Mouse (Mus musculus) midbrain, embryonic 16.5 days (tissue): ENCODE data around the gene Cbarp. TPM values are rescaled to one million over a fixed set of nuclear protein-coding genes. Genes with fewer than 3 reads are reported as not detected.

Source experiments
- ATAC-seq: fragments of 200-750 bp; cut with Nextera tagmentation; 2 replicates; pipeline ENCODE4 v1.8.0; 2017; ENCODE audit warnings: moderate TSS enrichment
- H3K27ac ChIP-seq: fragments of 300-500 bp; sonication (generic); 2 replicates; pipeline ENCODE4 v1.5.1; 2014; ENCODE audit warnings: mild to moderate bottlenecking, low read length, mixed read lengths
- H3K27me3 ChIP-seq: fragments of 300-500 bp; sonication (generic); 2 replicates; pipeline ENCODE4 v1.6.1; 2014; ENCODE audit warnings: low read depth, low read length, mixed read lengths; ENCODE audit not compliant: control insufficient read depth, insufficient read depth
- H3K36me3 ChIP-seq: fragments of 300-500 bp; sonication (generic); 2 replicates; pipeline ENCODE4 v1.6.1; 2014; ENCODE audit warnings: mild to moderate bottlenecking, low read length, moderate library complexity, mixed read lengths; ENCODE audit not compliant: control insufficient read depth, insufficient read depth
- H3K4me1 ChIP-seq: fragments of 300-500 bp; sonication (generic); 2 replicates; pipeline ENCODE4 v1.6.1; 2014; ENCODE audit warnings: mild to moderate bottlenecking, low read length, mixed read lengths; ENCODE audit not compliant: control insufficient read depth, insufficient read depth
- H3K4me2 ChIP-seq: fragments of 300-500 bp; sonication (generic); 2 replicates; pipeline ENCODE4 v1.6.1; 2014; ENCODE audit warnings: mild to moderate bottlenecking, low read length, mixed read lengths
- H3K4me3 ChIP-seq: fragments of 300-500 bp; sonication (generic); 2 replicates; pipeline ENCODE4 v1.5.1; 2014; ENCODE audit warnings: low read depth, mild to moderate bottlenecking, low read length, moderate library complexity, mixed read lengths
- H3K9ac ChIP-seq: fragments of 300-500 bp; sonication (generic); 2 replicates; pipeline ENCODE4 v1.6.1; 2014; ENCODE audit warnings: low read depth, low read length, mixed read lengths
- H3K9me3 ChIP-seq: fragments of 300-500 bp; sonication (generic); replicated peaks from 2 replicates; pipeline ENCODE4 v1.6.1; 2014; ENCODE audit warnings: mild to moderate bottlenecking, low read length, mixed read lengths; ENCODE audit not compliant: control insufficient read depth, poor library complexity, severe bottlenecking
- WGBS: fragments of 180-500 bp; shearing (Covaris S2); extraction: QIAGEN DNeasy Blood & Tissue Kit; methylation state at CpG from one replicate; pipeline ENCODE4 v1.1.7; 2014; 5-methylcytosine and 5-hydroxymethylcytosine counted together
- polyA plus RNA-seq: library from polyadenylated mRNA; unstranded; fragments of >200 nt; fragmentation: Nextera tagmentation; extraction: Ambion mirVana; gene quantifications from 2 replicates; pipeline ENCODE4 v1.2.1, GENCODE M21; 2015

The Cbarp gene
- polyA plus RNA-seq, 1 experiment from 2014 or later: 81.6 TPM

DNA sequence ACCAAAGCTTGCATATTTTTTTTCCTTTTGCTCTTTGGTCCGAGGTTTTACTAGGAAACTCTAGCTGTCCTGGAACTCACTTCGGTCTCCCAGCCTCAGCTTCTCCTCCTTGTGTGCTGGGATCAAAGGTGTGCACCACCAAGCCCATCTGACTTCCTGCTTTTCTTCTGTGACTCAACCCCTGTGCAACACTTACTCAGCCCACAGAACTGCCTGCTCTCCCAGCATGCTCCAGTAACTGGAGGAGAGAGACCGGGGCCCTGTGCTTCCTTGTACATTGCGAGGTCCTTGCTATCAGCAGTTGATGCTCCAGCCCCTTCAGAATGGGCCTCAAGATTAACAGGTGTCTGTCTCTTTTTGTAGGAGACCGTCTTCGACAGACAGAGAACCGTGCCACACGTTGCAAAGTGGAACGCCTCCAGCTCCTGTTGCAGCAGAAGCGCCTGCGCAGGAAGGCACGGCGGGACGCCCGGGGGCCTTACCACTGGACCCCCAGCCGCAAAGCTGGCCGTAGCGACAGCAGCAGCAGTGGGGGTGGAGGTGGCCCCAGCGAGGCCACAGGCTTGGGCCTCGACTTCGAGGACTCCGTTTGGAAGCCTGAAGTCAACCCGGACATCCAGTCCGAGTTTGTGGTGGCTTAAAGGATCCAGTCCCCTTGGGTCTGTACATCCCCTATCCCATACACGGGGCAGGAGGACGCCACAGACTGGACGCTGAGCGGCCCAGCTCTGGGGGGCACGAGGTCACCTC is 15.5 kb upstream of the Cbarp start:
- Histone ChIP-seq H3K4me3 (no peak overlapping the region), H3K9ac (no peak overlapping the region), H3K36me3 (peaks cover 37% of the 10 kb centered on the region), H3K4me2 (no peak overlapping the region), H3K27me3 (no peaks in the 10 kb centered on the region), H3K4me1 (peaks cover 45% of the 10 kb centered on the region), H3K9me3 (no peaks in the 10 kb centered on the region), H3K27ac (peak overlapping the region; percentile 12)
- 83% methylated on average over 29 of the region's 29 CpGs for WGBS
- no peak for ATAC-seq

DNA sequence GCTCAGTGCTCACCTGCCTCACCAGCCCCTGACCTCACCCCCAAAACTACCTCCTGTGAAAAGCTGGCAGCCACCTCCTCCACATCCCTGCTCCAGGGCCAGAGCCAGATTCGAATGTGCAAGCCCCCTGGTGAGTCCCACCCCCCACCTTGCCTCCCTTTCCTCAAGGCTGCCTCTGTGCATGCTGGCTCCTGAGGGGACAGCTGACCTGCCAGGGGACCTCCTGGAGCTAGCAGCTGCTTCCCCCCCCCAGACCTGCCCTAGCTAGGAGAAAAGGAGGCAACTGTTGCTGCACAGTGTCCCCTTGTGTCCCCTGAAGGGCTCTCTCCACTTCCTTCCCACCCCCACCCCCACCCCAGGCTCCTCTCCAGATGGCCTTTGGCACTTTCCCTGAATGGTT is 14.6 kb upstream of the Cbarp start:
- 50% methylated on average over 1 of the region's 1 CpGs for WGBS
- H3K36me3 ChIP-seq: peaks cover 37% of the 10 kb centered on the region
- ATAC-seq: no peak
- H3K9ac ChIP-seq: no peak overlapping the region
- H3K27me3 ChIP-seq: no peaks in the 10 kb centered on the region
- H3K27ac ChIP-seq: peak overlapping the region; percentile 24; the same call in 1 of the 2 replicates
- no peak overlapping the region for H3K4me3 ChIP-seq
- H3K4me2 ChIP-seq: no peak overlapping the region
- H3K9me3 ChIP-seq: no peaks in the 10 kb centered on the region
- peaks cover 38% of the 10 kb centered on the region for H3K4me1 ChIP-seq

DNA sequence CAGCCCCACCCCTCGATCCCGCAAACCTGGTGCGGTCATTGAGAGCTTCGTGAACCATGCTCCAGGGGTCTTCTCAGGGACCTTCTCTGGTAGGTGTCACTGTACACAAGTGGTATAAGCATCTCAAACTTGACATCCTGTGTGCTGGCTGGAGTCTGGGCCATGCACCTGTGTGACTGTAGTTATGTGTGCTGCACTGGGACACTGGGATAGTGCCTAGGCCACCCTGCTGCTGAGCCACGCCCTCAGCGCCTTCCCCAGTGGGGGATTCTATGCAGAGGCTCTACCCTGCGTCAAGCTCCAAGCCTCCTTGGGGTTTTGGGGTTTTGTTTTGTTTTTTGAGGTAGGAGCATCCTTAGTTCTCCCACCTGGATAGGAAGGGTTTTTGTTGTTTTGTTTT is 13.7 kb upstream of the Cbarp start:
- Histone ChIP-seq H3K4me1 (peaks cover 34% of the 10 kb centered on the region), H3K4me2 (no peak overlapping the region), H3K27ac (no peak overlapping the region), H3K9me3 (no peaks in the 10 kb centered on the region), H3K36me3 (peaks cover 37% of the 10 kb centered on the region), H3K4me3 (no peak overlapping the region), H3K27me3 (no peaks in the 10 kb centered on the region), H3K9ac (peak overlapping the region; percentile 18; the same call in 1 of the 2 replicates)
- ATAC-seq: no peak
- WGBS: 66% methylated on average over 7 of the region's 7 CpGs

DNA sequence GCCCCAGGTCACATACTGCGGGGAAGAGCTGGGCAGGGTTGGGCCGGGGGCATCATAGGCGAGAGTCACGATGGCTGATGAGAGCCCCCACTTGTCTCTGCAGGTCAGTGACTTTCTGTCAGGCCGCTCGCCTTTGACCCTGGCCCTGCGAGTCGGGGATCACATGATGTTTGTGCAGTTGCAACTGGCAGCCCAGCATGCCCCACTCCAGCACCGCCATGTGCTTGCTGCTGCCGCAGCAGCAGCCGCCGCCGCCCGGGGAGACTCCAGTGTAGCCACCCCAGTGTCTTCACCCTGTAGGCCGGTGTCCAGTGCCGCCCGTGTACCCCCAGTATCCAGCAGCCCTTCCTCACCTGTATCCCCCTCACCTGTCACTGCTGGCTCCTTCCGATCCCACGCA is 13.1 kb upstream of the Cbarp start:
- H3K4me2 ChIP-seq: peak overlapping the region; percentile 99; the same call in 1 of the 2 replicates
- no peak overlapping the region for H3K4me3 ChIP-seq
- no peaks in the 10 kb centered on the region for H3K27me3 ChIP-seq
- peaks cover 28% of the 10 kb centered on the region for H3K4me1 ChIP-seq
- peak overlapping the region; percentile 58 for H3K27ac ChIP-seq
- peaks cover 37% of the 10 kb centered on the region for H3K36me3 ChIP-seq
- peak overlapping the region; percentile 99 for H3K9ac ChIP-seq
- 88% methylated on average over 19 of the region's 19 CpGs for WGBS
- no peak for ATAC-seq
- no peaks in the 10 kb centered on the region for H3K9me3 ChIP-seq

DNA sequence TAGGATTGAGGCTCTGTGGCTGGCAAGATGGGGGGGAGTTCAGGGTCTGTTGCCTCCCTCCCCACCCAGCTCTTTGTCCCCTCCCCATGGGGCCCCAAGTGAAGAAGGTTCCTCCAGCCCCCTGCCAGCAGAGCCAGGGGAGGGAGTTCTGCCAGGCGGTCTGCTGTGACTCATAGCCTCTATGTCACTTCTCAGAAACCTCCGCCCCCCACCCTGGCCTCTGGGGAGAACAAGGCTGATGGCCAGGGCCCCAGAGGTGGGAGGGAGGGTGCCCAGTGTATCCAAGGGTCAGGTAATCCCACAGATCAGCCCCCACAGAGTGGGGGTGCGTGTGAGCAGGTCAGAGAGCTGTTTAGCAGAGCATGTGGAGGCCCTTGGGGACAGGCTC is 12.2 kb upstream of the Cbarp start:
- H3K4me1 ChIP-seq: peaks cover 28% of the 10 kb centered on the region
- no peak for ATAC-seq
- 32% methylated on average over 3 of the region's 3 CpGs for WGBS
- peak overlapping the region; percentile 99 for H3K9ac ChIP-seq
- H3K27me3 ChIP-seq: no peaks in the 10 kb centered on the region
- H3K9me3 ChIP-seq: no peaks in the 10 kb centered on the region
- peaks cover 37% of the 10 kb centered on the region for H3K36me3 ChIP-seq
- H3K4me3 ChIP-seq: peak overlapping the region; percentile 93
- H3K4me2 ChIP-seq: peak overlapping the region; percentile 99
- peak overlapping the region; percentile 100 for H3K27ac ChIP-seq

DNA sequence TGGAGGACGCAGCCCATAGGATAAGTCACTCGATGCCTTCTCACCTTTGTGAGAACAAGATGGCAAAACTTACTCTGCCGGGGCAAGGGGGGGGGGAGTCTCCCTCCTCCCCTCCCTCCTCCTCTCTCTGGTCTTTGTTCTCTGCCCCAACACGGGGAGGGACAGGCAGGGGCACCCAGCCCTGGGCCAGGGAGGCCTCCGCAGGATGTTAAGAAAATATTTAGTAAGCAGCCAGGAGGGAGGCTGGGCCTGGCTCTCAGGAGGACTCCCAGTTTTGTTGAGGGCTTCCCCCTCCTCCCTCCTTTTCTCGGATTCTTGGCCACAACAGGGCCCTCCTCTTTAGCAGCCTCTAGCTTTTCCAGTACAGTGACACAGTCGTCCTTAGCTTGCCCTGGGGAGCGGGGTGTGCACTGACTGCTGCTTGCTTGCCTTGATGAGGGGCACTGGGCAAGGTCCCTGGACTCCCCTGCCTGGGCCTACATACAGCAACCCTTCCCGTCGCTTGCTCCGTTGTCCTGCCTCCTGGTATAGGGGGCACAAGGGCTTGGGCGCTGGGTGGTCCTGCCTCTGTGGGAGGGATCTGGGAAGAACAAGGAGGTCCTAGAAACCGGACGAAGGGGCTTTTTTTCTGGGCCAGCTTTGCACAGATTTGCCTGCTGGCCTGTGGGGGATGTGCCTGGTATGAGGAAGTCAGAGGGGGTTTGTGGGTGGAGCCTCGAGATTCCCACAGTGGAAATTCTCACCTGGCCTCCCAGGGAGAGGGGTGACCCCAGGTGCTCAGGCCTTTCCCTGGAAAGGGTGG is 11.6 kb upstream of the Cbarp start:
- Histone ChIP-seq H3K36me3 (peaks cover 35% of the 10 kb centered on the region), H3K4me3 (peak overlapping the region; percentile 93), H3K9ac (peak overlapping the region; percentile 99), H3K4me2 (peak overlapping the region; percentile 99), H3K4me1 (peaks cover 27% of the 10 kb centered on the region), H3K9me3 (no peaks in the 10 kb centered on the region), H3K27ac (peak overlapping the region; percentile 100), H3K27me3 (no peaks in the 10 kb centered on the region)
- 1% methylated on average over 15 of the region's 15 CpGs for WGBS
- no peak for ATAC-seq

DNA sequence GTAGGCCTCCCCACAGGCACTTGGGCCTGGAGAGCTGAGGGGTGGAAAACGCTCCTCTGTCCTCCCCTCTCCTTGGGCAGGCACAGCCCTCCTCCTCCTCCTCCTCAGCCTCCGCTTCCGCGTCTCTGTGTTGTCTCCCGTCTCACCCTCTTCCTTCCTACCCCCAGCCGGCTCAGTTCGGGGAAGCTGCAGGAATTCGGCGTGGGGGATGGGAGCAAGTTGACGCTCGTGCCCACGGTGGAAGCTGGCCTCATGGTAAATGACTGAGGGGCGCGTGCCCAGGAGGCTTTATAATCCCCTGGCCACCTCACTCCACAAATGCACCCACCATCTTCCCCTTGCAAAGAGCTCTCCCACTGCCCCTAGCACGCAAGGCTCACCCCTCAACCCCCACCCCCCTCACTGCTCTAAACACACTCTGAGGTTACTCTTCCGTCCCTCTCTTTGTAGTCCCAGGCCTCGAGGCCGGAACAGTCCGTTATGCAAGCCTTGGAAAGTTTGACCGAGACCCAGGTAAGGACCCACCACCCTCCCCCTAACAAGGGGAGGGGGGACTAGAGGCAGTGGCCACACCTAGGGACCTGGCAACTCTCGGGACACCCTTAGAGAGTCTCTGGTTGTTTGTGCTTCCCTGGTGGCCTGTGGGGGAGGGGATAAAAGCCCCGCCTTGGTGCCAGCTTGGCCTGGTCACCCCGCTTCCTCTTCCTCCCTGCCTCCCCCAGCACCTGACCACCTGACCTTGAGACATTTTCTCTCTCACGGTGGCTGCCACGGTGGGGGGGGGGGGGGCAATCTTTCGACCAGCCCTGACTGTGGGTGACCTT is 10.8 kb upstream of the Cbarp start:
- under 1% methylated on average over 24 of the region's 26 CpGs for WGBS
- ATAC-seq: no peak
- peaks cover 29% of the 10 kb centered on the region for H3K4me1 ChIP-seq

DNA sequence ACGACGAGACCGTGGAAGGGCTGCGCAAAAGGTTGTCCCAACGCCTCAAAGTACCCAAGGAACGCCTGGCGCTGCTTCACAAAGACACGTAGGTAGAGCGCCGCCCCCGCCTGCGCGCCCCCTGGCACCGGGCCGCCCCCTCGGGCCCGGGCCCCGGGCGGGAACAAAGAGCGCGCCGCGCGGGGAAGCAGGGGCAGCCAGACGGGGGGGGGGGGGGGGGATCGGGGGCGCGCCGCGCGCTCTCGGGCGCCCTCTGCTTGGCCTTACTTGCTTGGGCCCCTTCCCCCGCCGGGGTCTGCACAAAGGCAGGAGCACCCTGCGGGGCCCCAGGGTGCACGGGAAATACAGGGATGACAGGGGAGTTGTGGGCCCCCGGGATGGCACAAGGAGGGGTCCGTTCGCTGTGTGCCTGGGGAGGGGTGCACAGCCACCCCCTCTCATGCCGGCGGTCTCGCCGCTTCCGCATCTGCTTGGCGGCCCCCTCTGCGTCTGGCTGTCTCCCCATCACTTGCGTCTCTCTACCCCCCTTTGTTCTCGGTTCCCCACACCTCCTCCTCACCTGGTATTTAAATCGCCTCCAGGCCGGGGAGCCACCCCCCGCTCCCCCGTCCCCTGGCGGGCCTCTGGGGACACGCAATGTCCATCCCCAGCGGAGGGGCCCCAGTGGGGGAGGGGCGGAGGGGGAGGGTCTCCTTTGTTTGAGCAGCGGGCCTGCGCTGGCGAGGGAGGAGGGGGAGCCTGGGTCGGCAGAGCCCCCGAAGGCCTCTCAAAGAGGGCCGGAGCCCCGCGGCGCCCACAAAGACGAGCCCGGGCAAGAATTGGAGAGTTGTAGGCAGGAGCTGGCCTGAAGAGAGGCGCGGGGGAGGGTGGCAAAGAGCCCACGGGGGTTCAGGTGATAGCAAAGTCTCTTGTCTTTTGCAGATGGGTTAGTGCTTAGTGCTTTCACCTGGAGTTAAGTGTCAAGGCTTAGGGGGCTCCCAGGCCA is 9.9 kb upstream of the Cbarp start:
- H3K9ac ChIP-seq: peak overlapping the region; percentile 99
- H3K36me3 ChIP-seq: peaks cover 27% of the 10 kb centered on the region
- peak overlapping the region; percentile 99 for H3K4me2 ChIP-seq
- H3K4me1 ChIP-seq: peaks cover 29% of the 10 kb centered on the region
- H3K27me3 ChIP-seq: no peaks in the 10 kb centered on the region
- H3K27ac ChIP-seq: peak overlapping the region; percentile 100
- ATAC-seq: no peak
- H3K4me3 ChIP-seq: peak overlapping the region; percentile 93
- 0% methylated on average over 40 of the region's 71 CpGs for WGBS
- H3K9me3 ChIP-seq: no peaks in the 10 kb centered on the region

More for the DNA sequence above, 10.8 kb upstream of the Cbarp start:
- Histone ChIP-seq H3K9ac (peak overlapping the region; percentile 99), H3K9me3 (no peaks in the 10 kb centered on the region), H3K27ac (peak overlapping the region; percentile 100), H3K27me3 (no peaks in the 10 kb centered on the region), H3K4me2 (peak overlapping the region; percentile 99), H3K36me3 (peaks cover 32% of the 10 kb centered on the region), H3K4me3 (peak overlapping the region; percentile 93)
